Mouse (Mus musculus) spleen, postnatal 36 days (tissue): ENCODE measurements around the gene Map2k5.

Experiments
- DNase-seq, 2 experiments: peaks; one replicate each; pipeline ENCODE4 v3.0.0; 2022; ENCODE audit warnings: low spot score in 2 of 2, mixed read lengths in 1 of 2

The Map2k5 gene

GRCm38 (mm10) chr9:63131957-63132602 lies 245.6 kb downstream of the Map2k5 start:
- DNase-seq = peak in 1 of 2 experiments; percentile 31

- DNase-seq = no peak
Measured at GRCm38 (mm10) chr9:63129641-63130041, 248.1 kb downstream of the Map2k5 start.

- no peak for DNase-seq
Measured at GRCm38 (mm10) chr9:63124512-63124911, 253.2 kb downstream of the Map2k5 start.

- peak; percentile 79 to 81 for DNase-seq
Measured at GRCm38 (mm10) chr9:63123451-63124438, 254.0 kb downstream of the Map2k5 start.

GRCm38 (mm10) chr9:63122161-63122833 lies 255.4 kb downstream of the Map2k5 start:
- no peak for DNase-seq

- no peak for DNase-seq
Measured at GRCm38 (mm10) chr9:63118385-63118784, 259.3 kb downstream of the Map2k5 start.
